20 mouse cellular contexts compared by ENCODE assay signal in genomic region chr2:152145711-152146110, GRCm38 (mm10). TPM values are rescaled to one million over a fixed set of nuclear protein-coding genes. Genes with fewer than 3 reads are reported as not detected.
A peak's percentile ranks its signal among the peaks of the same experiment; 100 is the strongest.
DNase-seq lines count a peak whose midpoint lies in the region; ATAC-seq and TF ChIP-seq lines count a peak whose summit lies in the region.
"Had no signal": no experiment of that assay in that cellular context is flagged by ENCODE, and none has a peak within 500 bp of the region (broad histone marks: within the 10 kb centered on the region; RNA-seq: fewer than 3 reads in every experiment).

No protein-coding gene starts in this region.

- H3K4me1 ChIP-seq in forebrain, embryonic 11.5 days (replicated peaks; ENCODE audit: control insufficient read depth, insufficient read depth, low read length) = peaks cover 14% of the 10 kb centered on the region
- H3K4me1 ChIP-seq in forebrain, embryonic 14.5 days (ENCODE audit: control insufficient read depth, insufficient read depth, low read length) = peaks cover 19% of the 10 kb centered on the region
- H3K4me1 ChIP-seq in heart, embryonic 15.5 days (replicated peaks) = peaks cover 32% of the 10 kb centered on the region
- H3K4me1 ChIP-seq in heart, embryonic 11.5 days (ENCODE audit: control insufficient read depth, insufficient read depth, low read length) = peaks cover 15% of the 10 kb centered on the region
- peaks cover 25% of the 10 kb centered on the region; the same call in 1 of the 2 replicates for H3K4me1 ChIP-seq in kidney, postnatal 0 days (replicated peaks; ENCODE audit: insufficient read depth, low read length)
- H3K4me1 ChIP-seq in kidney, embryonic 16.5 days (ENCODE audit: insufficient read depth, low read length) = peaks cover 33% of the 10 kb centered on the region
- peaks cover 8 to 23% of the 10 kb centered on the region in 2 experiments; a peak in 3 of 4 replicates for H3K4me1 ChIP-seq in ES-E14 (ENCODE audit: control insufficient read depth in 2 of 2, insufficient read depth in 2 of 2, low read length in 2 of 2, poor library complexity in 1 of 2)

- DNase-seq in forebrain, embryonic 11.5 days (ENCODE audit: low spot score) = peak; percentile 48
- DNase-seq in forebrain, embryonic 14.5 days (ENCODE audit: low spot score) = no peak
- no peak for DNase-seq in kidney, postnatal 0 days (ENCODE audit: low spot score)
- DNase-seq in ES-E14 (ENCODE audit: low read depth, low spot score) = no peak
- no peak for DNase-seq in right cerebral cortex, postnatal 4 days
- DNase-seq: cerebellum, adult 8-10 months; kidney, postnatal 10 days; liver, postnatal 0 days; lung, postnatal 10 days; retina, postnatal 1 day had no signal

- no peak overlapping the region for H3K4me2 ChIP-seq in forebrain, embryonic 11.5 days (ENCODE audit: low read depth, low read length, severe bottlenecking)
- no peak overlapping the region for H3K4me2 ChIP-seq in forebrain, embryonic 14.5 days (ENCODE audit: low read length)
- H3K4me2 ChIP-seq in heart, embryonic 15.5 days = peak overlapping the region; percentile 84
- H3K4me2 ChIP-seq in heart, embryonic 11.5 days = no peak overlapping the region
- peak overlapping the region; percentile 81; the same call in 1 of the 2 replicates for H3K4me2 ChIP-seq in kidney, postnatal 0 days (ENCODE audit: low read length)
- H3K4me2 ChIP-seq in kidney, embryonic 16.5 days (replicated peaks; ENCODE audit: low read depth, low read length) = no peak overlapping the region; the same call in 1 of the 2 replicates
- H3K4me2 ChIP-seq: embryonic facial prominence, embryonic 13.5 days; midbrain, embryonic 12.5 days had no signal

- no peaks in the 10 kb centered on the region for H3K9me3 ChIP-seq in forebrain, embryonic 11.5 days (ENCODE audit: control insufficient read depth, low read length)
- no peaks in the 10 kb centered on the region for H3K9me3 ChIP-seq in forebrain, embryonic 14.5 days (replicated peaks; ENCODE audit: control insufficient read depth, low read length)
- H3K9me3 ChIP-seq in heart, embryonic 15.5 days (replicated peaks) = no peaks in the 10 kb centered on the region
- no peaks in the 10 kb centered on the region for H3K9me3 ChIP-seq in heart, embryonic 11.5 days (replicated peaks; ENCODE audit: control insufficient read depth, low read length)
- no peaks in the 10 kb centered on the region for H3K9me3 ChIP-seq in kidney, postnatal 0 days (replicated peaks; ENCODE audit: low read length)
- H3K9me3 ChIP-seq in kidney, embryonic 16.5 days (ENCODE audit: low read length) = no peaks in the 10 kb centered on the region
- no peaks in the 10 kb centered on the region for H3K9me3 ChIP-seq in ES-E14 (ENCODE audit: control insufficient read depth, insufficient read depth, low read depth, low read length)
- H3K9me3 ChIP-seq: embryonic facial prominence, embryonic 13.5 days; midbrain, embryonic 12.5 days had no signal

- no peak overlapping the region for H3K4me3 ChIP-seq in forebrain, embryonic 11.5 days (ENCODE audit: low read depth, low read length)
- H3K4me3 ChIP-seq in forebrain, embryonic 14.5 days (ENCODE audit: low read depth, low read length) = no peak overlapping the region
- H3K4me3 ChIP-seq in heart, embryonic 15.5 days = peak overlapping the region; percentile 57
- no peak overlapping the region for H3K4me3 ChIP-seq in heart, embryonic 11.5 days (ENCODE audit: low read depth, low read length)
- no peak overlapping the region for H3K4me3 ChIP-seq in kidney, postnatal 0 days (replicated peaks; ENCODE audit: low read depth, low read length)
- H3K4me3 ChIP-seq in kidney, embryonic 16.5 days (ENCODE audit: low read length) = no peak overlapping the region
- H3K4me3 ChIP-seq in ES-E14 (ENCODE audit: insufficient read depth in 1 of 2, low read depth in 1 of 2, low read length in 2 of 2, poor library complexity in 1 of 2, severe bottlenecking in 1 of 2) = peak overlapping the region; percentile 59 to 80; a peak in 2 of 4 replicates
- H3K4me3 ChIP-seq: embryonic facial prominence, embryonic 13.5 days; midbrain, embryonic 12.5 days had no signal

- 54% methylated on average over 2 of the region's 2 CpGs for WGBS in forebrain, embryonic 11.5 days
- WGBS in forebrain, embryonic 14.5 days = 70% methylated on average over 2 of the region's 2 CpGs
- 63% methylated on average over 2 of the region's 2 CpGs for WGBS in heart, embryonic 15.5 days
- 53% methylated on average over 2 of the region's 2 CpGs for WGBS in heart, embryonic 11.5 days (ENCODE audit: insufficient replicate concordance)
- 76% methylated on average over 2 of the region's 2 CpGs for WGBS in kidney, postnatal 0 days
- WGBS in kidney, embryonic 16.5 days = 65% methylated on average over 2 of the region's 2 CpGs

- no peak for ATAC-seq in forebrain, embryonic 11.5 days (replicated peaks; ENCODE audit: low FRiP score)
- no peak for ATAC-seq in forebrain, embryonic 14.5 days
- no peak for ATAC-seq in heart, embryonic 15.5 days (replicated peaks; ENCODE audit: insufficient number of reproducible peaks, insufficient read depth, low FRiP score, low read depth)
- no peak for ATAC-seq in heart, embryonic 11.5 days (replicated peaks; ENCODE audit: insufficient number of reproducible peaks, low FRiP score, low TSS enrichment)
- no peak for ATAC-seq in kidney, postnatal 0 days (replicated peaks; ENCODE audit: low FRiP score, low read depth)
- ATAC-seq in kidney, embryonic 16.5 days (ENCODE audit: low FRiP score, low TSS enrichment) = no peak
- ATAC-seq: forebrain, embryonic 16.5 days; inflammation-experienced regulatory T-cells, adult 6 months; liver, postnatal 0 days had no signal

- in situ Hi-C loops in ES-E14 (cut with MboI; ENCODE audit: low sequenced_read_pairs in 2 of 2, unreplicated experiment in 2 of 2) = no loop called here

- TF ChIP-seq CTCF in kidney, postnatal 0 days (IDR thresholded peaks at IDR 0.05; ENCODE audit: low read depth) = no peak

- H3K27ac ChIP-seq in forebrain, embryonic 11.5 days (ENCODE audit: low read depth, low read length) = no peak overlapping the region
- no peak overlapping the region for H3K27ac ChIP-seq in forebrain, embryonic 14.5 days (ENCODE audit: low read depth, low read length)
- H3K27ac ChIP-seq in heart, embryonic 15.5 days = no peak overlapping the region
- no peak overlapping the region for H3K27ac ChIP-seq in heart, embryonic 11.5 days (ENCODE audit: low read depth, low read length)
- no peak overlapping the region for H3K27ac ChIP-seq in kidney, postnatal 0 days
- H3K27ac ChIP-seq in kidney, embryonic 16.5 days (ENCODE audit: low read length) = no peak overlapping the region
- no peak overlapping the region for H3K27ac ChIP-seq in ES-E14 (ENCODE audit: insufficient read depth, low read depth, low read length, poor library complexity, severe bottlenecking)
- H3K27ac ChIP-seq: embryonic facial prominence, embryonic 13.5 days; midbrain, embryonic 12.5 days had no signal

- H3K36me3 ChIP-seq in forebrain, embryonic 11.5 days (ENCODE audit: control insufficient read depth, insufficient read depth, low read length) = no peaks in the 10 kb centered on the region
- no peaks in the 10 kb centered on the region for H3K36me3 ChIP-seq in forebrain, embryonic 14.5 days (ENCODE audit: control insufficient read depth, insufficient read depth, low read length)
- no peaks in the 10 kb centered on the region for H3K36me3 ChIP-seq in heart, embryonic 15.5 days
- H3K36me3 ChIP-seq in heart, embryonic 11.5 days (ENCODE audit: control insufficient read depth, insufficient read depth, low read length) = no peaks in the 10 kb centered on the region
- H3K36me3 ChIP-seq in kidney, postnatal 0 days (ENCODE audit: insufficient read depth, low read length) = no peaks in the 10 kb centered on the region
- H3K36me3 ChIP-seq in kidney, embryonic 16.5 days (ENCODE audit: insufficient read depth, low read length) = no peaks in the 10 kb centered on the region
- H3K36me3 ChIP-seq in ES-E14 (ENCODE audit: control insufficient read depth, insufficient read depth, low read length, poor library complexity, severe bottlenecking) = peaks cover 25% of the 10 kb centered on the region
- H3K36me3 ChIP-seq: embryonic facial prominence, embryonic 13.5 days; midbrain, embryonic 12.5 days had no signal

- no peak overlapping the region for H3K9ac ChIP-seq in forebrain, embryonic 11.5 days (ENCODE audit: low read length)
- no peak overlapping the region for H3K9ac ChIP-seq in forebrain, embryonic 14.5 days (ENCODE audit: low read length)
- H3K9ac ChIP-seq in heart, embryonic 15.5 days = no peak overlapping the region
- no peak overlapping the region for H3K9ac ChIP-seq in heart, embryonic 11.5 days (ENCODE audit: low read depth, low read length)
- no peak overlapping the region for H3K9ac ChIP-seq in kidney, postnatal 0 days (ENCODE audit: low read depth, low read length)
- H3K9ac ChIP-seq in kidney, embryonic 16.5 days (replicated peaks; ENCODE audit: low read length) = no peak overlapping the region
- H3K9ac ChIP-seq in ES-E14 (ENCODE audit: insufficient read depth, low read depth, low read length, poor library complexity, severe bottlenecking) = peak overlapping the region; percentile 18; the same call in 1 of the 2 replicates
- H3K9ac ChIP-seq: embryonic facial prominence, embryonic 13.5 days; liver, postnatal 0 days; midbrain, embryonic 12.5 days had no signal

- peaks cover 36% of the 10 kb centered on the region for H3K27me3 ChIP-seq in forebrain, embryonic 11.5 days (ENCODE audit: control insufficient read depth, insufficient read depth, low read length)
- peaks cover 28% of the 10 kb centered on the region for H3K27me3 ChIP-seq in forebrain, embryonic 14.5 days (replicated peaks; ENCODE audit: control insufficient read depth, insufficient read depth, low read length)
- peaks cover 56% of the 10 kb centered on the region for H3K27me3 ChIP-seq in heart, embryonic 15.5 days
- H3K27me3 ChIP-seq in heart, embryonic 11.5 days (ENCODE audit: control insufficient read depth, insufficient read depth, low read length) = peaks cover 48% of the 10 kb centered on the region
- peaks cover 18% of the 10 kb centered on the region; the same call in 1 of the 2 replicates for H3K27me3 ChIP-seq in kidney, postnatal 0 days (ENCODE audit: insufficient read depth, low read length)
- H3K27me3 ChIP-seq in kidney, embryonic 16.5 days (ENCODE audit: insufficient read depth, low read length) = peaks cover 33% of the 10 kb centered on the region

RNA-seq across cellular contexts. Expression of gene Tcf15, which starts 2.4 kb away (rescaled TPM):
- 3.4 and 3.5 TPM in 2 replicates for polyA plus RNA-seq in forebrain, embryonic 11.5 days (2014; fragmentation: Nextera tagmentation; extraction: Ambion mirVana)
- 1.1 and 1.7 TPM in 2 replicates for polyA plus RNA-seq in forebrain, embryonic 14.5 days (2014; fragmentation: Nextera tagmentation; extraction: Ambion mirVana)
- polyA plus RNA-seq in heart, embryonic 15.5 days (2015; fragmentation: Nextera tagmentation; extraction: Ambion mirVana) = 14.1 and 14.3 TPM in 2 replicates
- polyA plus RNA-seq in heart, embryonic 11.5 days (2014; fragmentation: Nextera tagmentation; extraction: Ambion mirVana) = 3.2 and 3.3 TPM in 2 replicates
- polyA plus RNA-seq in kidney, postnatal 0 days (2015; fragmentation: Nextera tagmentation; extraction: Ambion mirVana) = 12.2 and 15.5 TPM in 2 replicates
- polyA plus RNA-seq in kidney, embryonic 16.5 days (2015; fragmentation: Nextera tagmentation; extraction: Ambion mirVana) = 10.0 and 10.4 TPM in 2 replicates
- total RNA-seq in ES-E14 (2012; rRNA removed) = 22.4 and 54.6 TPM in 2 replicates
- total RNA-seq: CH12.LX; liver, adult 2 months; monocyte, adult 5-6 weeks had no signal
- polyA plus RNA-seq: inflammation-experienced regulatory T-cells, adult 6 months; liver, adult 2 months had no signal

RNA-seq across cellular contexts. Expression of gene Srxn1, which starts 40.4 kb away (rescaled TPM):
- polyA plus RNA-seq in forebrain, embryonic 11.5 days (2014; fragmentation: Nextera tagmentation; extraction: Ambion mirVana) = 14.3 and 15.0 TPM in 2 replicates
- 11.8 and 12.0 TPM in 2 replicates for polyA plus RNA-seq in forebrain, embryonic 14.5 days (2014; fragmentation: Nextera tagmentation; extraction: Ambion mirVana)
- polyA plus RNA-seq in heart, embryonic 15.5 days (2015; fragmentation: Nextera tagmentation; extraction: Ambion mirVana) = 5.3 and 10.3 TPM in 2 replicates
- 8.1 and 8.8 TPM in 2 replicates for polyA plus RNA-seq in heart, embryonic 11.5 days (2014; fragmentation: Nextera tagmentation; extraction: Ambion mirVana)
- polyA plus RNA-seq in kidney, postnatal 0 days (2015; fragmentation: Nextera tagmentation; extraction: Ambion mirVana) = 19.7 and 20.3 TPM in 2 replicates
- polyA plus RNA-seq in kidney, embryonic 16.5 days (2015; fragmentation: Nextera tagmentation; extraction: Ambion mirVana) = 16.1 and 17.9 TPM in 2 replicates
- total RNA-seq in ES-E14 (2012; rRNA removed) = 16.0 and 18.3 TPM in 2 replicates
- total RNA-seq: CH12.LX had no signal

Comparison
In these comparisons a context has a peak if more than half of its experiments do, and no peak if none do; other contexts are left out.
1. H3K4me2 ChIP-seq: peak in heart, embryonic 15.5 days (single experiment) and kidney, postnatal 0 days (single experiment); none in forebrain, embryonic 11.5 days (single experiment), forebrain, embryonic 14.5 days (single experiment), heart, embryonic 11.5 days (single experiment) and kidney, embryonic 16.5 days (single experiment).
2. H3K4me3 ChIP-seq: peak in heart, embryonic 15.5 days (single experiment) and ES-E14 (2 of 2); none in forebrain, embryonic 11.5 days (single experiment), forebrain, embryonic 14.5 days (single experiment), heart, embryonic 11.5 days (single experiment), kidney, postnatal 0 days (single experiment) and kidney, embryonic 16.5 days (single experiment).